8 mouse cellular contexts compared by ENCODE assay signal in the genomic region with DNA sequence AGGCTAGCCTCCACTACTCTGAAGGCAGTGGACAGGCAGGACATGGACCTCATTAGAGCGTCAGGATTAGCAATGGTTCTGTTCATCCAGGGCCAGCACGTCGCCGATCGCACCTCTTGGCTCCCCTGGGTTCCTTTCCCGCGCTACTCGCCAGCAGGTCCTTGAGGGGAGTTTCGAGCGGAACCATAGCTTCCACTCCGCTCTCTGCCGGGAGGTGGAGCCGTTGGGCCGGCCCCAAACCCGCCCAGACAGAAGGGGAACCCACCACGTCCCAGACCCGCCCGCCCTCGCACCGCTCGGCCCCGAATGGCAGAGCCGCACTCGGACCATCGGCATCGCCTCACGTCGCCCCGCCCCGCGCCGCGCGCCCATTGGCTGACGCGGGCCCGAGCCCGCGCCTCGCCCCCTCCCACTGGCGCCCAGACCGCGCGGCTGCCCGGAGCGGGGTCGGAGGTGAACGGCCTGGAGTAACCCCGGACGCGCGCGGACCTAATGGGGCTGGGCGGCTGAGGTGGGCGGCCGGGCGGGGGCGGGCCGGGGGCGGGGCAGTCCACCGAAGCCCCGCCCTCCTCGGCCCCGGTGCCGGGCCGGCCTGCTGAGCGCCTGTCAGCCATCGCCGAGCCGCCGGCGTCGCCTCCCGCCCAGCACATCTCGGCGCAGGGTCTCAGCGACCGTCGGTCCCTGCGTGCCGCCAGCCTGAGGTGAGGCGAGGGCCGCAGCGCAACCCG. TPM values are rescaled to one million over a fixed set of nuclear protein-coding genes. Genes with fewer than 3 reads are reported as not detected.
DNase-seq lines count a peak whose midpoint lies in the region; ATAC-seq and TF ChIP-seq lines count a peak whose summit lies in the region.

No protein-coding gene starts in this region.

- peak; percentile 94 for DNase-seq in 416B (ENCODE audit: low read depth)
- DNase-seq in adrenal gland, postnatal 4 days (ENCODE audit: low spot score in 2 of 2): peak; percentile 92 to 95
- DNase-seq in heart, adult 2 months: peak; percentile 97 to 99
- DNase-seq in kidney, adult 2 months: peak; percentile 99
- DNase-seq in midbrain, embryonic 14.5 days: peak; percentile 96
- DNase-seq in spleen, adult 12 weeks (ENCODE audit: low spot score): peak; percentile 91

- peak overlapping the region; percentile 92 for H3K27ac ChIP-seq in embryonic facial prominence, embryonic 13.5 days
- H3K27ac ChIP-seq in heart, adult 2 months: peak overlapping the region; percentile 77
- peak overlapping the region; percentile 24 for H3K27ac ChIP-seq in kidney, adult 2 months (ENCODE audit: insufficient read depth, low read depth, low read length)
- H3K27ac ChIP-seq in limb, embryonic 12.5 days: peak overlapping the region; percentile 93
- H3K27ac ChIP-seq in midbrain, embryonic 14.5 days (replicated peaks; ENCODE audit: low read depth, low read length): peak overlapping the region; percentile 89

- WGBS in embryonic facial prominence, embryonic 13.5 days: under 1% methylated on average over 46 of the region's 85 CpGs
- WGBS in heart, adult 2 months: under 1% methylated on average over 76 of the region's 85 CpGs
- under 1% methylated on average over 76 of the region's 85 CpGs for WGBS in kidney, adult 2 months
- under 1% methylated on average over 59 of the region's 85 CpGs for WGBS in limb, embryonic 12.5 days
- WGBS in midbrain, embryonic 14.5 days: under 1% methylated on average over 85 of the region's 85 CpGs

- H3K4me1 ChIP-seq in embryonic facial prominence, embryonic 13.5 days: peaks cover 24% of the 10 kb centered on the region
- no peaks in the 10 kb centered on the region; the same call in 1 of the 2 replicates for H3K4me1 ChIP-seq in heart, adult 2 months (ENCODE audit: control insufficient read depth, insufficient read depth, low read length)
- peaks cover 3% of the 10 kb centered on the region; the same call in 1 of the 2 replicates for H3K4me1 ChIP-seq in kidney, adult 2 months (ENCODE audit: control insufficient read depth, insufficient read depth, low read length)
- peaks cover 18% of the 10 kb centered on the region for H3K4me1 ChIP-seq in limb, embryonic 12.5 days (replicated peaks)
- peaks cover 15% of the 10 kb centered on the region for H3K4me1 ChIP-seq in midbrain, embryonic 14.5 days (ENCODE audit: control insufficient read depth, insufficient read depth, low read length)

- intact Hi-C loops in heart, adult 2 months (cut with DNase I): loop anchor here (2.0 kb wide), 1 partner anchor 51 kb away; the partner anchor contains the start of genes Acaca and Tada2a

- peak; percentile 98 for ATAC-seq in embryonic facial prominence, embryonic 13.5 days (ENCODE audit: insufficient number of reproducible peaks, insufficient read depth, low FRiP score, low TSS enrichment, low read depth)
- peak; percentile 98 for ATAC-seq in limb, embryonic 12.5 days (ENCODE audit: insufficient number of reproducible peaks, insufficient read depth, low FRiP score, low TSS enrichment, low read depth)
- peak; percentile 97 for ATAC-seq in midbrain, embryonic 14.5 days (ENCODE audit: low FRiP score, low TSS enrichment)

- no peaks in the 10 kb centered on the region for H3K27me3 ChIP-seq in embryonic facial prominence, embryonic 13.5 days
- H3K27me3 ChIP-seq in heart, adult 2 months (ENCODE audit: control insufficient read depth, insufficient read depth, low read length): no peaks in the 10 kb centered on the region
- H3K27me3 ChIP-seq in kidney, adult 2 months (replicated peaks; ENCODE audit: control insufficient read depth, insufficient read depth, low read length): no peaks in the 10 kb centered on the region
- no peaks in the 10 kb centered on the region for H3K27me3 ChIP-seq in limb, embryonic 12.5 days
- H3K27me3 ChIP-seq in midbrain, embryonic 14.5 days (ENCODE audit: control insufficient read depth, insufficient read depth, low read length): no peaks in the 10 kb centered on the region

- H3K79me2 ChIP-seq in heart, adult 2 months (replicated peaks; ENCODE audit: control insufficient read depth, insufficient read depth, low read length): 0 out of 2 replicates have a peak, but pooled peaks cover 1% of the 10 kb centered on the region

- H3K9me3 ChIP-seq in embryonic facial prominence, embryonic 13.5 days: no peaks in the 10 kb centered on the region
- no peaks in the 10 kb centered on the region for H3K9me3 ChIP-seq in limb, embryonic 12.5 days
- no peaks in the 10 kb centered on the region for H3K9me3 ChIP-seq in midbrain, embryonic 14.5 days (ENCODE audit: control insufficient read depth, low read length)

- peak overlapping the region; percentile 86 for H3K9ac ChIP-seq in embryonic facial prominence, embryonic 13.5 days
- H3K9ac ChIP-seq in heart, adult 2 months (ENCODE audit: low read depth, low read length): peak overlapping the region; percentile 77
- H3K9ac ChIP-seq in limb, embryonic 12.5 days (replicated peaks): peak overlapping the region; percentile 72
- H3K9ac ChIP-seq in midbrain, embryonic 14.5 days (replicated peaks; ENCODE audit: low read length): peak overlapping the region; percentile 84

- H3K4me2 ChIP-seq in embryonic facial prominence, embryonic 13.5 days: peak overlapping the region; percentile 75
- H3K4me2 ChIP-seq in limb, embryonic 12.5 days: peak overlapping the region; percentile 70
- peak overlapping the region; percentile 84 for H3K4me2 ChIP-seq in midbrain, embryonic 14.5 days (ENCODE audit: low read length)

- TF ChIP-seq POLR2A in heart, adult 2 months (IDR thresholded peaks at IDR 0.05; ENCODE audit: insufficient read depth, low read depth, low read length): peak; percentile 54
- no peak for TF ChIP-seq POLR2A in kidney, adult 2 months (IDR thresholded peaks at IDR 0.05; ENCODE audit: low read depth, low read length)

- TF ChIP-seq CTCF in heart, adult 2 months (IDR thresholded peaks at IDR 0.05): peak; percentile 81
- TF ChIP-seq CTCF in kidney, adult 2 months (conservative IDR thresholded peaks at IDR 0.05; ENCODE audit: insufficient read depth, insufficient read length, low read depth, low read length): peak; percentile 68

- TF ChIP-seq EP300 in heart, adult 2 months (IDR thresholded peaks at IDR 0.05; ENCODE audit: insufficient read depth, low read depth, low read length): 0 out of 2 replicates have a peak, but pooled peaks have one; percentile 60

- H3K36me3 ChIP-seq in embryonic facial prominence, embryonic 13.5 days: no peaks in the 10 kb centered on the region
- no peaks in the 10 kb centered on the region; the same call in 1 of the 2 replicates for H3K36me3 ChIP-seq in heart, adult 2 months (ENCODE audit: control insufficient read depth, insufficient read depth, low read length)
- no peaks in the 10 kb centered on the region for H3K36me3 ChIP-seq in kidney, adult 2 months (ENCODE audit: control insufficient read depth, insufficient read depth, low read length)
- H3K36me3 ChIP-seq in limb, embryonic 12.5 days: no peaks in the 10 kb centered on the region
- H3K36me3 ChIP-seq in midbrain, embryonic 14.5 days (ENCODE audit: control insufficient read depth, insufficient read depth, low read length): no peaks in the 10 kb centered on the region

- peak overlapping the region; percentile 84 for H3K4me3 ChIP-seq in embryonic facial prominence, embryonic 13.5 days
- H3K4me3 ChIP-seq in heart, adult 2 months: peak overlapping the region; percentile 88
- peak overlapping the region; percentile 58 for H3K4me3 ChIP-seq in kidney, adult 2 months (ENCODE audit: insufficient read depth, low read depth, low read length)
- H3K4me3 ChIP-seq in limb, embryonic 12.5 days (replicated peaks): peak overlapping the region; percentile 72
- peak overlapping the region; percentile 76 for H3K4me3 ChIP-seq in midbrain, embryonic 14.5 days (replicated peaks; ENCODE audit: low read depth, low read length)

RNA-seq across cellular contexts. Expression of gene Gm11437, which starts 12.1 kb away (rescaled TPM):
- total RNA-seq in adrenal gland, postnatal 4 days (2021): not detected
- polyA plus RNA-seq in embryonic facial prominence, embryonic 13.5 days (2015; fragmentation: Nextera tagmentation; extraction: Ambion mirVana): not detected in 2 replicates
- not detected for total RNA-seq in heart, adult 2 months (2021)
- polyA plus RNA-seq in heart, adult 2 months (2012; rRNA removed): not detected in 2 replicates
- polyA plus RNA-seq in kidney, adult 2 months (2012; rRNA removed): not detected in 2 replicates
- not detected in 2 replicates for polyA plus RNA-seq in limb, embryonic 12.5 days (2016; fragmentation: Nextera tagmentation; extraction: Ambion mirVana)
- 0.29 TPM in 1 of 2 replicates, not detected in the other for polyA plus RNA-seq in midbrain, embryonic 14.5 days (2014; fragmentation: Nextera tagmentation; extraction: Ambion mirVana)

RNA-seq across cellular contexts. Expression of gene Acaca, which starts 49.9 kb away (rescaled TPM):
- total RNA-seq in adrenal gland, postnatal 4 days (2021): 10 to 100 TPM; 59.1 to 63.5 TPM
- 18.8 and 19.1 TPM in 2 replicates for polyA plus RNA-seq in embryonic facial prominence, embryonic 13.5 days (2015; fragmentation: Nextera tagmentation; extraction: Ambion mirVana)
- total RNA-seq in heart, adult 2 months (2021): 10 to 100 TPM; 19.4 to 20.0 TPM
- 25.0 and 25.9 TPM in 2 replicates for polyA plus RNA-seq in heart, adult 2 months (2012; rRNA removed)
- 38.5 and 41.9 TPM in 2 replicates for polyA plus RNA-seq in kidney, adult 2 months (2012; rRNA removed)
- polyA plus RNA-seq in limb, embryonic 12.5 days (2016; fragmentation: Nextera tagmentation; extraction: Ambion mirVana): 22.5 and 26.2 TPM in 2 replicates
- polyA plus RNA-seq in midbrain, embryonic 14.5 days (2014; fragmentation: Nextera tagmentation; extraction: Ambion mirVana): 33.4 and 40.8 TPM in 2 replicates

RNA-seq across cellular contexts. Expression of gene Tada2a, which starts 50.0 kb away (rescaled TPM):
- total RNA-seq in adrenal gland, postnatal 4 days (2021): 10 to 100 TPM; 24.3 to 26.1 TPM
- 42.6 and 45.6 TPM in 2 replicates for polyA plus RNA-seq in embryonic facial prominence, embryonic 13.5 days (2015; fragmentation: Nextera tagmentation; extraction: Ambion mirVana)
- total RNA-seq in heart, adult 2 months (2021): 1 to 10 TPM; 6.2 to 6.4 TPM
- polyA plus RNA-seq in heart, adult 2 months (2012; rRNA removed): 4.6 and 8.4 TPM in 2 replicates
- polyA plus RNA-seq in kidney, adult 2 months (2012; rRNA removed): 5.2 and 5.6 TPM in 2 replicates
- polyA plus RNA-seq in limb, embryonic 12.5 days (2016; fragmentation: Nextera tagmentation; extraction: Ambion mirVana): 41.2 and 41.3 TPM in 2 replicates
- polyA plus RNA-seq in midbrain, embryonic 14.5 days (2014; fragmentation: Nextera tagmentation; extraction: Ambion mirVana): 27.6 and 31.0 TPM in 2 replicates

Comparison
In these comparisons a context has a peak if more than half of its experiments do, and no peak if none do; other contexts are left out.
1. Peak in every context shown above with its lines: DNase-seq, ATAC-seq, H3K4me3 ChIP-seq and H3K27ac ChIP-seq.
2. H3K27ac ChIP-seq: peak in every context shown above with its lines; median percentile 93 in limb, embryonic 12.5 days; 92 in embryonic facial prominence, embryonic 13.5 days; 89 in midbrain, embryonic 14.5 days; 77 in heart, adult 2 months; 24 in kidney, adult 2 months.